Mouse (Mus musculus) embryo, embryonic 9.5 days (tissue): ENCODE data around the gene Itpk1.

Experiments
- DNase-seq: peaks from one replicate; pipeline ENCODE4 v3.0.0-alpha.2; 2017; ENCODE audit errors: extremely low spot score

Gene Itpk1

GRCm38 (mm10) chr12:102625118-102625517 is 79.6 kb downstream of the Itpk1 start:
- DNase-seq, result no peak

GRCm38 (mm10) chr12:102623827-102624226 is 80.9 kb downstream of the Itpk1 start:
- no peak for DNase-seq

GRCm38 (mm10) chr12:102622302-102622842 is 82.4 kb downstream of the Itpk1 start:
- no peak for DNase-seq

- DNase-seq, result no peak
Observed at GRCm38 (mm10) chr12:102621811-102622210, 82.9 kb downstream of the Itpk1 start.

GRCm38 (mm10) chr12:102621205-102621604 is 83.5 kb downstream of the Itpk1 start:
- no peak for DNase-seq

GRCm38 (mm10) chr12:102619908-102620307 is 84.8 kb downstream of the Itpk1 start:
- no peak for DNase-seq

- no peak for DNase-seq
Observed at GRCm38 (mm10) chr12:102618085-102618484, 86.6 kb downstream of the Itpk1 start.

- DNase-seq, result no peak
Observed at GRCm38 (mm10) chr12:102616843-102617519, 87.7 kb downstream of the Itpk1 start.

- DNase-seq, result no peak
Observed at GRCm38 (mm10) chr12:102616201-102616600, 88.5 kb downstream of the Itpk1 start.

- DNase-seq, result no peak
Observed at GRCm38 (mm10) chr12:102613411-102613810, 91.3 kb downstream of the Itpk1 start.

- no peak for DNase-seq
Observed at GRCm38 (mm10) chr12:102612431-102612830, 92.3 kb downstream of the Itpk1 start.

- DNase-seq, result no peak
Observed at GRCm38 (mm10) chr12:102610927-102611326, 93.8 kb downstream of the Itpk1 start.

- no peak for DNase-seq
Observed at GRCm38 (mm10) chr12:102607808-102608517, 96.8 kb downstream of the Itpk1 start.

- DNase-seq, result no peak
Observed at GRCm38 (mm10) chr12:102607066-102607465, 97.7 kb downstream of the Itpk1 start.

GRCm38 (mm10) chr12:102605607-102606006 is 99.1 kb downstream of the Itpk1 start:
- no peak for DNase-seq

- no peak for DNase-seq
Observed at GRCm38 (mm10) chr12:102602255-102603041, 102.3 kb downstream of the Itpk1 start.

GRCm38 (mm10) chr12:102601847-102602246 is 102.9 kb downstream of the Itpk1 start:
- DNase-seq, result no peak

- no peak for DNase-seq
Observed at GRCm38 (mm10) chr12:102600345-102600744, 104.4 kb downstream of the Itpk1 start.

GRCm38 (mm10) chr12:102599801-102600200 is 104.9 kb downstream of the Itpk1 start:
- DNase-seq, result no peak

GRCm38 (mm10) chr12:102598535-102598934 is 106.2 kb downstream of the Itpk1 start:
- no peak for DNase-seq

GRCm38 (mm10) chr12:102597466-102597865 is 107.3 kb downstream of the Itpk1 start:
- no peak for DNase-seq

- DNase-seq, result no peak
Observed at GRCm38 (mm10) chr12:102596410-102596809, 108.3 kb downstream of the Itpk1 start.
